Comparison of ENCODE assay signal across 7 mouse cellular contexts in genomic region chr6:5383336-5384177, GRCm38 (mm10). TPM values are rescaled to one million over a fixed set of nuclear protein-coding genes. Genes with fewer than 3 reads are reported as not detected.
DNase-seq lines count a peak whose midpoint lies in the region; ATAC-seq lines count a peak whose summit lies in the region.

TSS of gene Asb4 (plus strand) at chr6:5383386.

- peak within 1 kb of the TSS; percentile 39 for H3K4me3 ChIP-seq in embryonic facial prominence, embryonic 15.5 days (replicated peaks)
- peak within 1 kb of the TSS; percentile 28 for H3K4me3 ChIP-seq in intestine, embryonic 14.5 days (ENCODE audit: low read depth, low read length)
- peak within 1 kb of the TSS; percentile 28 for H3K4me3 ChIP-seq in midbrain, embryonic 15.5 days

- peak within 1 kb of the TSS; percentile 53 for H3K4me2 ChIP-seq in embryonic facial prominence, embryonic 15.5 days (replicated peaks)
- H3K4me2 ChIP-seq in intestine, embryonic 14.5 days (ENCODE audit: low read length) = peak within 1 kb of the TSS; percentile 67
- H3K4me2 ChIP-seq in midbrain, embryonic 15.5 days = peak within 1 kb of the TSS; percentile 53

- peaks cover 38% of the 10 kb centered on the region for H3K4me1 ChIP-seq in embryonic facial prominence, embryonic 15.5 days
- H3K4me1 ChIP-seq in intestine, embryonic 14.5 days (replicated peaks; ENCODE audit: control insufficient read depth, insufficient read depth, low read length) = peaks cover 42% of the 10 kb centered on the region
- peaks cover 51% of the 10 kb centered on the region for H3K4me1 ChIP-seq in midbrain, embryonic 15.5 days

- WGBS in embryonic facial prominence, embryonic 15.5 days = 6% methylated on average over 19 of the region's 19 CpGs
- WGBS in intestine, embryonic 14.5 days = 8% methylated on average over 19 of the region's 19 CpGs
- WGBS in midbrain, embryonic 15.5 days = 3% methylated on average over 19 of the region's 19 CpGs

- no peaks in the 10 kb centered on the region for H3K9me3 ChIP-seq in embryonic facial prominence, embryonic 15.5 days (replicated peaks)
- H3K9me3 ChIP-seq in intestine, embryonic 14.5 days (ENCODE audit: control insufficient read depth, low read length) = no peaks in the 10 kb centered on the region
- H3K9me3 ChIP-seq in midbrain, embryonic 15.5 days = no peaks in the 10 kb centered on the region

- no peaks in the 10 kb centered on the region for H3K27me3 ChIP-seq in embryonic facial prominence, embryonic 15.5 days
- H3K27me3 ChIP-seq in intestine, embryonic 14.5 days (replicated peaks; ENCODE audit: control insufficient read depth, insufficient read depth, low read length) = no peaks in the 10 kb centered on the region
- no peaks in the 10 kb centered on the region for H3K27me3 ChIP-seq in midbrain, embryonic 15.5 days (replicated peaks)

- H3K27ac ChIP-seq in embryonic facial prominence, embryonic 15.5 days (replicated peaks) = peak within 1 kb of the TSS; percentile 65
- peak within 1 kb of the TSS; percentile 83 for H3K27ac ChIP-seq in intestine, embryonic 14.5 days (ENCODE audit: low read depth)
- peak within 1 kb of the TSS; percentile 76 for H3K27ac ChIP-seq in midbrain, embryonic 15.5 days

- no peak for ATAC-seq in embryonic facial prominence, embryonic 15.5 days (ENCODE audit: insufficient number of reproducible peaks, low FRiP score, low TSS enrichment, low read depth)
- ATAC-seq in intestine, embryonic 14.5 days (replicated peaks; ENCODE audit: low FRiP score, low TSS enrichment, low read depth) = no peak
- ATAC-seq in midbrain, embryonic 15.5 days (replicated peaks) = peak; percentile 71

- no peaks in the 10 kb centered on the region for H3K36me3 ChIP-seq in embryonic facial prominence, embryonic 15.5 days
- no peaks in the 10 kb centered on the region for H3K36me3 ChIP-seq in intestine, embryonic 14.5 days (ENCODE audit: control insufficient read depth, insufficient read depth, low read length)
- H3K36me3 ChIP-seq in midbrain, embryonic 15.5 days (replicated peaks) = no peaks in the 10 kb centered on the region

- no peak within 1 kb of the TSS for H3K9ac ChIP-seq in embryonic facial prominence, embryonic 15.5 days
- H3K9ac ChIP-seq in intestine, embryonic 14.5 days (ENCODE audit: low read length) = peak within 1 kb of the TSS; percentile 48
- H3K9ac ChIP-seq in midbrain, embryonic 15.5 days = peak within 1 kb of the TSS; percentile 29; the same call in 1 of the 2 replicates

- peak; percentile 24 to 28 for DNase-seq in layer of hippocampus, postnatal 14 days (ENCODE audit: low spot score in 2 of 2)
- no peak for DNase-seq in layer of hippocampus, adult 11-12 months (ENCODE audit: low spot score)
- peak; percentile 71 for DNase-seq in intestine, embryonic 14.5 days (ENCODE audit: low spot score)
- DNase-seq in thymus, postnatal 0 days (ENCODE audit: low spot score) = no peak
- DNase-seq in urinary bladder, postnatal 25 days (ENCODE audit: low spot score) = no peak

RNA-seq across cellular contexts. Expression of gene Asb4, which starts in this region (rescaled TPM):
- under 1 TPM; 0.41 to 0.86 TPM for total RNA-seq in layer of hippocampus, postnatal 14 days (2021)
- 16.6 and 19.5 TPM in 2 replicates for polyA plus RNA-seq in embryonic facial prominence, embryonic 15.5 days (2015; fragmentation: Nextera tagmentation; extraction: Ambion mirVana)
- 28.5 and 32.0 TPM in 2 replicates for polyA plus RNA-seq in intestine, embryonic 14.5 days (2014; fragmentation: Nextera tagmentation; extraction: Ambion mirVana)
- 17.5 and 17.6 TPM in 2 replicates for polyA plus RNA-seq in midbrain, embryonic 15.5 days (2015; fragmentation: Nextera tagmentation; extraction: Ambion mirVana)
- 1.2 and 1.5 TPM in 2 replicates for polyA plus RNA-seq in thymus, postnatal 0 days (2015; fragmentation: Nextera tagmentation; extraction: Ambion mirVana)

Comparison
In these comparisons a context has a peak if more than half of its experiments do, and no peak if none do; other contexts are left out.
1. Peak in DNase-seq in layer of hippocampus, postnatal 14 days; RNA of the gene not detected or under 1 TPM.